Mouse (Mus musculus): ENCODE measurements around the gene Adamts18. TPM values are rescaled to one million over a fixed set of nuclear protein-coding genes. Genes with fewer than 3 reads are reported as not detected.

The Adamts18 gene
- total RNA-seq, 2 experiments from 2014 or later, result 1.9 to 2.6 TPM

DNA sequence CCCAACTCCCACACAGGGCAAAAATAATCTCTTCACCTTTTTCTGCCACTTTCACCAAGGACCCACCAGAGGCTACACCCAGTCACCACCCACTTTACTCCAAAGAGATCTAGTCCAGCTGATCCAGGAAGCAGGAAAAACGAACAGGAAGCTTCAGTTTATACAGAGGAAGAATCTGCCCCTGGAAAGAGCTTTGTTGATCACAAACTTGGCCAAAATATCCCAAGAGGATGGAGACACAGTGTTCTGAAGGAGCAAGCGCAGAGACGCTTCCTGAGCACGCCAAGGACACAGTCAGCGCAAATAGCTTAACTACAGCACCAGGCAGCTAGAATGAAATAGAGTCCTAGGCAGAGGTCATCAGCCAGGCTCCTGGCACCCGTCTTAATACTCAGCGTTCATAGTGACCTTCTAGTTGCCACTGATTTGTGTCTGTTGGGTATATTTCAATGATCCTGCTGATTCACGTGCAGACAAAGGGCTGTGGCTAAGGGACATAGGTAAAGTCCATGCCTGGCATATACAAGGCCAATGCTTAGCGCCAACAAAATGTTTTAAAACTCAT is 113.0 kb downstream of the Adamts18 start:
- intact Hi-C loops (cut with DNase I), result no loop called here
- DNase-seq (ENCODE audit: extremely low spot score in 1 of 2, low spot score in 2 of 2), result no peak
- no peak for TF ChIP-seq CTCF (IDR thresholded peaks at IDR 0.05)
- no peak overlapping the region for H3K4me3 ChIP-seq
- no peak overlapping the region for H3K27ac ChIP-seq

DNA sequence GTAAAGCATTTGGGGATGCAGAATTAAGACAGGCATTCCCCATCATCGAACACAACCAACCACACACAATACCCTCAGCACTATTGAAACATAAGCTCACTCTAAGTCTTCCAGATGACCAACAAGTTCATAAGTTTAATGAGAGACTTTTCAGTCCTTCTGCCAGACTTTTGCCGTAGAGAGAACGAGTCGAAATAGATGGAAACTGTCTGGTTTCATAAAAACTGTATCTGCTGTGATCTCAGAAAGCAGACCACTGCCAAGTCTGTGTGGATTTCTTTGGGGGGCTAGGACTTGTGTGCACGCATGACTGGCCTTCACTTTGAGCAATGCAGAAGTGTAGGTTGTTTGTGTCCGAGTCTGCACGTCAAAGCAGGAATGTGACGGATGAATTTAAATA is 123.2 kb downstream of the Adamts18 start:
- intact Hi-C loops (cut with DNase I), result no loop called here

DNA sequence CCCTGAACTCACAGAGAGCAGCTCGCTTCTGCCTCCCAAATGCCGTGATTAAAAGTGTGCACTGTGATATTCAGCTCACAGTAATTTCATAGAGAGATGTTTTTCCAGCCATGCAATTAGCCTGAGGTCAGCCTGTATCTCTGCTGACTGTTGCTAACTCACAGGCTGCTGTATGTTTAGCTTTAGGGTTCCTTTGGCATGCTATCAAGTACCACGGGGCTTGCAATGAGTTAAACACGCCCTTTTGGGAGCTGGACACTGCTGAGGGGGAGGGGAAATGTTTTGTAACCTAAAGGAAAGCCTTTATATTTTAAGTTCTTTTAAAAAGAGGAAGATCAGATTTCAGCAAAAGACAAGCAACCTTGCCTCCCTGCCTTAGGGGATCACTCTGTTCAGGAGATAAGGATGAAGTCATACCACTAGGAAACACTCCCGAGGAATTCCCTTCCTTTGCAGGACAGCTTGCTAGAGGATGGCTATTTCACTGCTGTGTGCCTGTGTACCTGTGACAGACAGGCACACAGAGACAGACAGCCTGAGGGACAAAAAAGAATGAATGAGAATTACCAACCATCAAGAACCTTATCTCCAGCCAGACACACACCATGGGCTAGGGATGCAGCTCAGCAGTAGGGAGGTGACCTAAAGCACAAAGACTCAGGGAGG is 124.5 kb downstream of the Adamts18 start:
- TF ChIP-seq CTCF (IDR thresholded peaks at IDR 0.05), result no peak
- intact Hi-C loops (cut with DNase I), result no loop called here
- no peak for DNase-seq (ENCODE audit: extremely low spot score in 1 of 2, low spot score in 2 of 2)
- Histone ChIP-seq H3K27ac (no peak overlapping the region), H3K4me3 (no peak overlapping the region)

More for the DNA sequence above, 123.2 kb downstream of the Adamts18 start:
- H3K4me3 ChIP-seq, result no peak overlapping the region
- TF ChIP-seq CTCF (IDR thresholded peaks at IDR 0.05), result no peak
- no peak overlapping the region for H3K27ac ChIP-seq
- no peak for DNase-seq (ENCODE audit: extremely low spot score in 1 of 2, low spot score in 2 of 2)

DNA sequence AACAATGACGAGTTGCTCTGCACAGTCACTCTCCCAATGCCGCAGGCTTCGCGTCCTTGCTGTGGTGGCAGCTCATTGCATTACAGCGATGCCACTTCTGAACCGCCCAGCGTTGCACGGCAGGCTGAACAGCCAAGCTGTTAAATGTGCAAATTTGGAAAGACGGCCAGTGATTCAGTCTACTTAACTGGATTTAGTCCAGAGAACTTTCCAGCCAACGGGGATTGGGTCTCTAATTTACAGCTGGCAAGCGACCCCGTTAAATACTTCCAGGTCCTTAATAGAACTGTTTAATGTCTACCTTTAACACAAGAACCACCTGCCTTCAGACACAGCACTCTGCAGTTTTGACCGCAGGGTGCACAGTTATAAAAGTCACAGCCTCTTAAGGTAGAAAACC is 127.1 kb downstream of the Adamts18 start:
- TF ChIP-seq CTCF (IDR thresholded peaks at IDR 0.05), result no peak; the same call in 1 of the 2 replicates
- intact Hi-C loops (cut with DNase I), result no loop called here
- no peak overlapping the region for H3K27ac ChIP-seq
- no peak overlapping the region for H3K4me3 ChIP-seq
- DNase-seq (ENCODE audit: extremely low spot score in 1 of 2, low spot score in 2 of 2), result no peak

DNA sequence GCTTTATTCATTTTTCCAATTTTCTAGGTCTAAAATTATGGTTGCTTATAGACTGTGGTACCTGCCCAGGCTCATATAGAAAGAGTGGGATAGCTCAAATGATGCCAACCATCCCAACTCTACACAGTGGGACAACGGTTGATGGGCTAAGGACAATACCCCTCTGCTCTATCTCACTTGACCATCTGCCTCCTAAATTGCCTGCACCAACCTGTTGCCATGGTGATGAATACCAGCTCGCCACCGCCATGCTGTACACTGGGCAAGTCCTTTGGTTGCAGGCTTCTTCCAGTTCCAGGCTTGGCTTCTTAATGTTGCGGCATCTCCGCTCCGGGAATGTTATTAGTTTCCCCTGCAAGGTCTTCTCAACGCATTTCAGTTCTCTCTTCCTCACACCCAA is 143.6 kb downstream of the Adamts18 start:
- no peak for TF ChIP-seq CTCF (IDR thresholded peaks at IDR 0.05)
- no peak for DNase-seq (ENCODE audit: extremely low spot score in 1 of 2, low spot score in 2 of 2)
- Histone ChIP-seq H3K27ac (no peak overlapping the region), H3K4me3 (no peak overlapping the region)
- intact Hi-C loops (cut with DNase I), result no loop called here

DNA sequence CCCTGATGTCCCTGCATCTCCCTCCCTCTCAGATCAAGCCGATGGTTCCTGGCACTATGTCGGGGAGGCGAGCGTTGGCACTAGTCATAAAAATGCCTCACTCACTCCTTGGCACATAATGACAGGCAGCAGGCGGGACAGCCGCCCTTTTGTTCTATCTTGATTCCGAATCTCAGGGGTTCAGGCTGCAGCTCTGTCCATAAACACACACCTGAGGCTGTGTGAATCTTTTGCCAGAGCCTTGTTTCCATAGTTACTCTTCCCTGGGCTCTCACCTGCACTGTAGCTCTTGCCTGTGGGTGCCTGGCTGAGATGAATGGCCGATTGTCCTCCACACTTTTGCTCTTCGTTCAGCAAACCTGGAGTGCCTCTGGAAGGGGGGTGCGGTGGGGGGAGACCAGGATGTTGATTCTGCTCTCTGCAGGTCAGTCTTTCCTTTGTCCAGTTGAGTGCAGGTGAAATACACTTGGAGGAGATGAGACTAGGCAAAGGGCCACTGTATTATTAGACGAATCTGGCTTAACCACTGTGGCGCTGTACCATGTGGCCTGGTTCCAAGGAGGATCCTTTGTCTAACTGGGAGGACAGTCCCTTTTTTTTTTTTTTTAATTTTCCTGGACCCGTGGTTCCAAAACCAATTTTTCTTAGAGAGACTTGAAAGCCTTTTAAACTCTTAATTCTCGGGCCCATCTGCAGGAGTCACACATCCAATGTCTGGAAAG is 156.8 kb downstream of the Adamts18 start:
- no peak for DNase-seq (ENCODE audit: extremely low spot score in 1 of 2, low spot score in 2 of 2)
- intact Hi-C loops (cut with DNase I), result no loop called here
- Histone ChIP-seq H3K4me3 (no peak overlapping the region), H3K27ac (no peak overlapping the region)
- no peak for TF ChIP-seq CTCF (IDR thresholded peaks at IDR 0.05)

DNA sequence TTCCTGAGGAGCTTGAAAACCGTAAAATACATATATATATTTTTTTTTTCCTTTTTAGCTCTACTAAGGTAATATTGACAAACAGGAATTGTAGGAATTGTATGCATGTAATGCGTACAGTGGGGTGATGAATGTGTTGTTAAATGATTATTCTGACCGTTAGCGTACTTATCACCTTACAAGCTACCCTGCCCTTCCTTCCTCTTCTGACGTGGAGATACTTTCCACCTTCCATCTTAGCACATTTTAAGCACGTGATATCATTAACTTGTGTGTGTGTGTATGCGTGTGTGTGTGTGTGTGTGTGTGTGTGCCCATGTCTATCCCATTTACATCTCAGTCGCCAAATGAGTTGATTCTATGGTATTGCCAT is 160.0 kb downstream of the Adamts18 start:
- no peak overlapping the region for H3K27ac ChIP-seq
- TF ChIP-seq CTCF (IDR thresholded peaks at IDR 0.05), result no peak
- no peak overlapping the region for H3K4me3 ChIP-seq
- intact Hi-C loops (cut with DNase I), result no loop called here
- no peak for DNase-seq (ENCODE audit: extremely low spot score in 1 of 2, low spot score in 2 of 2)

DNA sequence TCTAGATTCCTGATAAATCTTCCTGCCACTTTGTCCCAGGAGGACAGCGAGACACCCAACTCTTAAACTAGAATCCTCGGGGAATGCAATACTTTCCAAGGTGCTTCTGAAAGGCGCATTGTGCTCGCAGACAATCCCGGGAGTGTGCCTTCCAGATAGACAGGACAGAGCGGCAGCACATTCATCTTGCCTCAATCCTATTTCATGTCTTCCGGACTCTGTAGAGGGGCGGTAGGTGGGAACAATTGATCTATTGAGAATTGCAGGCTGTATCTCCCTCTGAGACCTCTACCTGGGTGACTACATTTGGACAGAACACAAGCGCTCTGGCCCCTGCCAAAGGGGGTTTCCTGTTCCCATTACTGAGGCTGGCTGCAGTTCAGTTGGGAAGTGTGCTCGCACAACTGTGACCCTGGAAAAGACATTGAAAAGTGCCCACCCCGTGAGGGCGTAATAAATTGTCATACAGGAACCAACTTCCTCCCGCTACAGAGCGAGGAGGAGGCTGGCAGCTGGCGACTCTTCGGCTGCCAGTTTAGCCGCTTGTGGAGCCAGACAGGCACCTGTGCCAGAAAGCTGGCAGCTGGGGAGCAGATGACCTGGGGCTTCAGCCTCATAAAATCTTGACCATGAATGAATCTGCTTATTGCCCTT is 160.5 kb downstream of the Adamts18 start:
- Histone ChIP-seq H3K27ac (no peak overlapping the region), H3K4me3 (no peak overlapping the region)
- intact Hi-C loops (cut with DNase I), result no loop called here
- no peak for TF ChIP-seq CTCF (IDR thresholded peaks at IDR 0.05)
- no peak for DNase-seq (ENCODE audit: extremely low spot score in 1 of 2, low spot score in 2 of 2)

DNA sequence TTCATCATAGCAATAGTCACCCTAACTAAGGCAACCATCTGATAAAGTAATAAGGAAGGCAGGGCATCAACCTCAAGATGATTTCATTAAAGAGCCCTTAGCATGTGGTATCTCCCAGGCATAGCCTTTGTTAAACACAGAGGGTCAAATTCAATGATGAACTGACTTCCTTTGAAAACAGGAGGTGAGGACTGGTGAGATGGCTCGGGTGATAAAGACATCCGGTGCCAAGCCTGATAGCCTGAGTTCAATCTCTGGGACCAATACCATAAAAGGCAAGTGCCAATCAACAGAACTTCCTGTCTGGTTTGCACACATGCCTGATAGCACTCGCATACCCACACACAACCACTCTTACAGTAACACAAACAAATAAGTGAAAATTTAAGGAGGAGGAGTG is 169.2 kb downstream of the Adamts18 start:
- intact Hi-C loops (cut with DNase I), result no loop called here
- no peak overlapping the region for H3K27ac ChIP-seq
- no peak for DNase-seq (ENCODE audit: extremely low spot score in 1 of 2, low spot score in 2 of 2)
- H3K4me3 ChIP-seq, result no peak overlapping the region
- no peak for TF ChIP-seq CTCF (IDR thresholded peaks at IDR 0.05)

DNA sequence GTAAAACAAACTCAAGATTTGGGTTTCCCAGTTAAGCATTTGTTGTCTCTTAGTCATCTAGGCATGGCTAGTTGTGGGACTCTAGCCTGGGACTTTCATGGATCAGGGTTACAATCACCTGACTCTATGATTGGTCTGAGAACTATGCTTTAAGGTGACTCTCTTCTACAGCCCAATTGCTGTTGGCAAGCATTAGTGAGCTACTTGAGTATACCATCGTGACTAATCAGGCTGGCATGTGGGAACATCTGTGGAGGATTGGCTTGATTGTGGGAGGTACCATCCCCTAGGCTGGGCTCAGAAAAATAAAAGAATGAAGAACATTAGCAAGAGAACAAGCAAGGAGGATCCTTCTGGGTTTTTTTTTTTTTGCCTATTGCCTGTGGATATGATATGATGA is 171.7 kb downstream of the Adamts18 start:
- no peak for DNase-seq (ENCODE audit: extremely low spot score in 1 of 2, low spot score in 2 of 2)
- no peak for TF ChIP-seq CTCF (IDR thresholded peaks at IDR 0.05)
- H3K4me3 ChIP-seq, result no peak overlapping the region
- intact Hi-C loops (cut with DNase I), result no loop called here
- no peak overlapping the region for H3K27ac ChIP-seq

DNA sequence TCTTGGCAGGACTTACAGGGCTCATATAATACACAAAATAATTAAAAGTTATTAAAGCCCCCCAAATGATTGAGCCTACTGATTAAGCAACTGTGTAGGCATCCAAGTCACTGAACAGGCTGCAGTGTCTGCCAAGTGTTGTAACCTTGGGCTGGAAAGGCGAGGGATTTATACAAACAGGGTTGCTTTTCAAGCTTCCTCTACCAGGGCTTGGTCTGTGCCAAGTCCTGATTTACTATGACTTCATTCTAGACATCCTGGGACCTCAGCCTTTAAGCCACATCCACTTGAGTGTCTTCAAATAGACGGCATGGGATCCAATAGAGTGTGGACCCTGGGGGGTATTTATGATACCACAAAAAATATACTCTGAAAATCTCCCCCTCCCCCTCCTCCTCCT is 173.3 kb downstream of the Adamts18 start:
- TF ChIP-seq CTCF (IDR thresholded peaks at IDR 0.05), result no peak
- no peak overlapping the region for H3K4me3 ChIP-seq
- H3K27ac ChIP-seq, result no peak overlapping the region
- DNase-seq (ENCODE audit: extremely low spot score in 1 of 2, low spot score in 2 of 2), result no peak
- intact Hi-C loops (cut with DNase I), result no loop called here

DNA sequence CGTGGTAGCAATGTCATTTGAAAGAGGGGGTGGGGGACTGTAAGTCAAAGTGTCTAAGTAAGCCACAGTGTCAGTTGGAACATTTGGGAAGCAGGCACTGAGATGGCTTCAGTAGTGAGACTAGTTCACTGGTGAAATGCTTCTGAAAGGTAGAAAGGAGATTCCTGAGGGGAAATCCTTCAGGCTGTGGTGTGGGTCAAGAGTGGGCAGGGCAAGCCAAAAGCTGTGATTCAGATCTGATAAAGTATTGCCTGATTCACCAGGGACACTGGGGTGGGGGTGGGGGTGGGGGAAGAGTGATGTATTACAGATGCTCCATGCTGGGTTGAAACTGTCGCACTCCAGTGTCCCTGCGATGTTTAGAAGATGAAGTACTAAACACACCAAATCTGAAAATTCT is 173.9 kb downstream of the Adamts18 start:
- no peak for DNase-seq (ENCODE audit: extremely low spot score in 1 of 2, low spot score in 2 of 2)
- Histone ChIP-seq H3K4me3 (no peak overlapping the region), H3K27ac (no peak overlapping the region)
- no peak for TF ChIP-seq CTCF (IDR thresholded peaks at IDR 0.05)
- intact Hi-C loops (cut with DNase I), result no loop called here
